8 mouse cellular contexts compared by ENCODE assay signal in the genomic region with DNA sequence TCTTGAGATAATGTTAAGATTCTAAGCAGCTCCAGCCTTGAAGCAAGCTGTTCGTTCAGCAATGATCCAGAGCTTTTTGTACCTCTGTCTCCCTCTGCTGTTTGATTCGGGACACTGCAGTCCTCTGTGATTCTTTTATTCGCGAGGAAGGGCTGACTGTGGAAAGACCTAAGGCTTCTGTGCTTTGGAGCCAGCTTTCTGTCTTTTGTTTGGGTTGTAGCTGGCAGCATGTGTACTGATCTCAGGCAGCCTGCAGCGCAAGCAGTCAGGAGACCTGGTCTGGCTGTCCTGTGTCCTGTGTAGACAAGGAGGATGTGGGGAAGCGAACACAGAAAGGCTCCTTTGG. TPM values are rescaled to one million over a fixed set of nuclear protein-coding genes. Genes with fewer than 3 reads are reported as not detected.
DNase-seq lines count a peak whose midpoint lies in the region; ATAC-seq and TF ChIP-seq lines count a peak whose summit lies in the region.

No protein-coding gene starts in this region.

- peak; percentile 92 for ATAC-seq in frontal cortex, adult (ENCODE audit: low TSS enrichment)
- peak; percentile 62; the same call in 1 of the 2 replicates for ATAC-seq in lung, embryonic 15.5 days (ENCODE audit: borderline replicate concordance, extremely low read depth, low FRiP score, low TSS enrichment)

- TF ChIP-seq EP300 in MEL (IDR thresholded peaks at IDR 0.05; ENCODE audit: low read depth in 1 of 2, low read length in 2 of 2): no peak

- TF ChIP-seq POLR2A in MEL (IDR thresholded peaks at IDR 0.05; ENCODE audit: control insufficient read depth in 1 of 2, insufficient read depth in 1 of 2, low read depth in 1 of 2, low read length in 2 of 2, poor library complexity in 1 of 2): no peak

- WGBS in hindbrain, embryonic 10.5 days: 7% methylated on average over 6 of the region's 6 CpGs
- WGBS in lung, embryonic 15.5 days: 11% methylated on average over 6 of the region's 6 CpGs

- no peaks in the 10 kb centered on the region for H3K9me3 ChIP-seq in MEL (replicated peaks; ENCODE audit: insufficient read depth, low read length)
- no peaks in the 10 kb centered on the region for H3K9me3 ChIP-seq in hindbrain, embryonic 10.5 days
- H3K9me3 ChIP-seq in lung, embryonic 15.5 days: no peaks in the 10 kb centered on the region

- TF ChIP-seq RAD21 in MEL (IDR thresholded peaks at IDR 0.05; ENCODE audit: low read depth, low read length): peak; percentile 69

- H3K27ac ChIP-seq in MEL (ENCODE audit: control insufficient read depth, low read depth, low read length): no peak overlapping the region
- peak overlapping the region; percentile 76 for H3K27ac ChIP-seq in hindbrain, embryonic 10.5 days
- no peak overlapping the region for H3K27ac ChIP-seq in lung, embryonic 15.5 days

- H3K27me3 ChIP-seq in MEL (ENCODE audit: control insufficient read depth in 1 of 2, insufficient read depth in 2 of 2, low read length in 2 of 2): no peaks in the 10 kb centered on the region
- H3K27me3 ChIP-seq in hindbrain, embryonic 10.5 days (ENCODE audit: insufficient read depth, poor library complexity, severe bottlenecking): peaks cover 23% of the 10 kb centered on the region
- no peaks in the 10 kb centered on the region for H3K27me3 ChIP-seq in lung, embryonic 15.5 days

- H3K4me3 ChIP-seq in MEL (ENCODE audit: control insufficient read depth in 1 of 2, insufficient read depth in 1 of 2, low read depth in 2 of 2, low read length in 2 of 2): peak overlapping the region; percentile 53 to 75
- peak overlapping the region; percentile 53 for H3K4me3 ChIP-seq in hindbrain, embryonic 10.5 days
- H3K4me3 ChIP-seq in lung, embryonic 15.5 days: peak overlapping the region; percentile 33

- peak; percentile 51 to 80 (median 80) for TF ChIP-seq CTCF in MEL (IDR thresholded peaks at IDR 0.05 in 2 of 3, conservative IDR thresholded peaks at IDR 0.05 in 1 of 3; ENCODE audit: control insufficient read depth in 1 of 3, insufficient read depth in 1 of 3, low read depth in 2 of 3, low read length in 3 of 3, poor library complexity in 1 of 3, severe bottlenecking in 1 of 3)

- H3K79me2 ChIP-seq in MEL (ENCODE audit: control insufficient read depth, insufficient read depth, low read length, poor library complexity): no peaks in the 10 kb centered on the region

- peak overlapping the region; percentile 16; the same call in 1 of the 2 replicates for H3K9ac ChIP-seq in MEL (ENCODE audit: control insufficient read depth, low read depth, low read length, poor library complexity, severe bottlenecking)
- peak overlapping the region; percentile 36; the same call in 1 of the 2 replicates for H3K9ac ChIP-seq in lung, embryonic 15.5 days

- DNase-seq in MEL (ENCODE audit: low read depth, low spot score): peak; percentile 85
- peak; percentile 81 for DNase-seq in cerebellum, adult 8-10 months
- peak; percentile 82 for DNase-seq in hindbrain, embryonic 10.5 days (ENCODE audit: low spot score)
- DNase-seq in layer of hippocampus, adult 9-10 months (ENCODE audit: low spot score): peak; percentile 77
- DNase-seq in ovary, postnatal 10 days (ENCODE audit: low spot score): peak; percentile 53
- DNase-seq in thymus, postnatal 10 days (ENCODE audit: low spot score in 2 of 2): peak; percentile 37 to 65

- no peaks in the 10 kb centered on the region; a peak in 1 of 4 replicates for H3K36me3 ChIP-seq in MEL (ENCODE audit: control insufficient read depth in 1 of 2, insufficient read depth in 2 of 2, low read length in 2 of 2)
- H3K36me3 ChIP-seq in hindbrain, embryonic 10.5 days: no peaks in the 10 kb centered on the region
- H3K36me3 ChIP-seq in lung, embryonic 15.5 days: no peaks in the 10 kb centered on the region

- peaks cover 0 to 3% of the 10 kb centered on the region in 2 experiments; a peak in 1 of 4 replicates for H3K4me1 ChIP-seq in MEL (ENCODE audit: control insufficient read depth in 1 of 2, insufficient read depth in 2 of 2, low read length in 2 of 2)
- peaks cover 18% of the 10 kb centered on the region for H3K4me1 ChIP-seq in hindbrain, embryonic 10.5 days (replicated peaks)
- peaks cover 10% of the 10 kb centered on the region for H3K4me1 ChIP-seq in lung, embryonic 15.5 days

- H3K4me2 ChIP-seq in lung, embryonic 15.5 days: peak overlapping the region; percentile 83

TF ChIP-seq in MEL, 35 proteins besides CTCF, POLR2A, EP300 and RAD21:
- TF ChIP-seq GABPA (IDR thresholded peaks at IDR 0.05; ENCODE audit: low read depth, low read length) (no peak), NELFE (IDR thresholded peaks at IDR 0.05; ENCODE audit: low read depth, low read length) (no peak), TAL1 (IDR thresholded peaks at IDR 0.05; ENCODE audit: low read length) (no peak), GATA1 (IDR thresholded peaks at IDR 0.05; ENCODE audit: low read depth, low read length) (no peak), MAZ (IDR thresholded peaks at IDR 0.05; ENCODE audit: low read depth, low read length) (no peak), RCOR1 (IDR thresholded peaks at IDR 0.05; ENCODE audit: low read depth, low read length) (no peak), ELF1 (IDR thresholded peaks at IDR 0.05; ENCODE audit: low read depth, low read length) (no peak), USF2 (IDR thresholded peaks at IDR 0.05; ENCODE audit: borderline replicate concordance in 1 of 2, insufficient read depth in 1 of 2, low read depth in 1 of 2, low read length in 2 of 2) (no peak), KAT2A (conservative IDR thresholded peaks at IDR 0.05; ENCODE audit: low read depth, low read length) (no peak), ZNF384 (IDR thresholded peaks at IDR 0.05; ENCODE audit: low read depth, low read length) (no peak), MYB (IDR thresholded peaks at IDR 0.05; ENCODE audit: low read depth, low read length) (no peak), JUND (IDR thresholded peaks at IDR 0.05; ENCODE audit: low read depth, low read length) (no peak), MAX (IDR thresholded peaks at IDR 0.05; ENCODE audit: low read length) (no peak), ETS1 (IDR thresholded peaks at IDR 0.05; ENCODE audit: low read depth, low read length) (no peak), MYC (IDR thresholded peaks at IDR 0.05; ENCODE audit: low read depth, low read length) (0 out of 2 replicates have a peak, but pooled peaks have one; percentile 31), CHD1 (IDR thresholded peaks at IDR 0.05; ENCODE audit: low read depth, low read length) (no peak), TCF12 (IDR thresholded peaks at IDR 0.05; ENCODE audit: low read depth, low read length) (no peak), NRF1 (IDR thresholded peaks at IDR 0.05; ENCODE audit: insufficient read depth, low read depth, low read length, poor library complexity, severe bottlenecking) (no peak), SIN3A (IDR thresholded peaks at IDR 0.05; ENCODE audit: low read length) (no peak), E2F4 (IDR thresholded peaks at IDR 0.05; ENCODE audit: borderline replicate concordance, low read depth, low read length) (no peak), HCFC1 (IDR thresholded peaks at IDR 0.05; ENCODE audit: low read depth, low read length) (no peak), ZC3H11A (IDR thresholded peaks at IDR 0.05; ENCODE audit: low read depth, low read length) (peak; percentile 35), SMC3 (IDR thresholded peaks at IDR 0.05; ENCODE audit: low read depth, low read length) (peak; percentile 76), POLR2AphosphoS2 (IDR thresholded peaks at IDR 0.05; ENCODE audit: low read length) (no peak), CHD2 (IDR thresholded peaks at IDR 0.05; ENCODE audit: low read length) (no peak), TBP (IDR thresholded peaks at IDR 0.05; ENCODE audit: low read depth, low read length) (peak; percentile 51; the same call in 1 of the 2 replicates), ZKSCAN1 (IDR thresholded peaks at IDR 0.05; ENCODE audit: low read depth, low read length) (no peak)

RNA-seq across cellular contexts. Expression of gene Esr2, which starts 19.6 kb away (rescaled TPM):
- not detected in 2 replicates for total RNA-seq in MEL (2012; rRNA removed)
- polyA plus RNA-seq in MEL (2012; ENCODE audit: insufficient read depth in 1 of 2, insufficient read length in 2 of 2, low read depth in 1 of 2, low replicate concordance in 2 of 2, missing spikeins in 1 of 2): under 1 TPM in 1 of 2 experiments, not detected in 1; 0.03 TPM
- 0.07 and 0.24 TPM in 2 replicates for polyA plus RNA-seq in hindbrain, embryonic 10.5 days (2016; fragmentation: Nextera tagmentation; extraction: Ambion mirVana)
- polyA plus RNA-seq in lung, embryonic 15.5 days (2015; fragmentation: Nextera tagmentation; extraction: Ambion mirVana): 0.34 TPM in 2 replicates

RNA-seq across cellular contexts. Expression of gene Tex21, which starts 49.9 kb away (rescaled TPM):
- total RNA-seq in MEL (2012; rRNA removed): 5.0 and 6.7 TPM in 2 replicates
- 1 to 10 TPM in 1 of 2 experiments, not detected in 1; 4.4 TPM for polyA plus RNA-seq in MEL (2012; ENCODE audit: insufficient read depth in 1 of 2, insufficient read length in 2 of 2, low read depth in 1 of 2, low replicate concordance in 2 of 2, missing spikeins in 1 of 2)
- not detected in 2 replicates for polyA plus RNA-seq in hindbrain, embryonic 10.5 days (2016; fragmentation: Nextera tagmentation; extraction: Ambion mirVana)
- polyA plus RNA-seq in lung, embryonic 15.5 days (2015; fragmentation: Nextera tagmentation; extraction: Ambion mirVana): not detected in 2 replicates

RNA-seq across cellular contexts. Expression of gene Mthfd1, which starts 58.4 kb away (rescaled TPM):
- total RNA-seq in MEL (2012; rRNA removed): 217 and 231 TPM in 2 replicates
- polyA plus RNA-seq in MEL (2012; ENCODE audit: insufficient read depth in 1 of 2, insufficient read length in 2 of 2, low read depth in 1 of 2, low replicate concordance in 2 of 2, missing spikeins in 1 of 2): 100 to 1,000 TPM in 1 of 2 experiments, not detected in 1; 208 TPM
- polyA plus RNA-seq in hindbrain, embryonic 10.5 days (2016; fragmentation: Nextera tagmentation; extraction: Ambion mirVana): 62.5 and 85.6 TPM in 2 replicates
- polyA plus RNA-seq in lung, embryonic 15.5 days (2015; fragmentation: Nextera tagmentation; extraction: Ambion mirVana): 97.4 and 99.8 TPM in 2 replicates
